Mouse (Mus musculus): ENCODE results near the gene Nfat5. TPM values are rescaled to one million over a fixed set of nuclear protein-coding genes. Genes with fewer than 3 reads are reported as not detected.

Nfat5 gene
- total RNA-seq, 2 experiments from 2014 or later: 46.3 to 60.9 TPM

Other genes starting within 250 kb of the Nfat5 start
- gene Pdf, start 244.9 kb upstream of the Nfat5 start, total RNA-seq (2021): 10 to 100 TPM; 26.6 to 29.3 TPM
- gene Cog8, start 236.8 kb upstream of the Nfat5 start, total RNA-seq (2021): 10 to 100 TPM; 27.2 to 27.8 TPM
- 10 to 100 TPM; 42.2 to 43.8 TPM for gene Nip7, start 236.6 kb upstream of the Nfat5 start, total RNA-seq (2021)
- gene Tmed6, start 227.8 kb upstream of the Nfat5 start, total RNA-seq (2021): not detected
- 10 to 100 TPM; 37.9 to 38.3 TPM for gene Terf2, start 196.9 kb upstream of the Nfat5 start, total RNA-seq (2021)
- gene Cyb5b, start 142.8 kb upstream of the Nfat5 start, total RNA-seq (2021): 10 to 100 TPM; 88.3 to 91.7 TPM
- gene Nqo1, start 109.7 kb downstream of the Nfat5 start, total RNA-seq (2021): 1 to 10 TPM; 5.1 to 5.4 TPM
- gene Nob1, start 131.6 kb downstream of the Nfat5 start, total RNA-seq (2021): 10 to 100 TPM; 35.7 to 36.2 TPM
- gene Wwp2, start 142.9 kb downstream of the Nfat5 start, total RNA-seq (2021): 10 to 100 TPM; 37.6 to 40.5 TPM

All from left cerebral cortex, postnatal 36 days (tissue).